Mouse (Mus musculus) embryonic facial prominence, embryonic 10.5 days (tissue): ENCODE data around the gene Cyfip2. TPM values are rescaled to one million over a fixed set of nuclear protein-coding genes. Genes with fewer than 3 reads are reported as not detected.
A peak's percentile ranks its signal among the peaks of the same experiment; 100 is the strongest.

ENCODE experiments used
- DNase-seq: peaks from one replicate; pipeline ENCODE4 v3.0.0-alpha.2; 2017; ENCODE audit warnings: low spot score
- H3K27ac ChIP-seq: fragments of 300-500 bp; sonication (generic); replicated peaks from 2 replicates; pipeline ENCODE4 v1.5.1; 2016; ENCODE audit warnings: mild to moderate bottlenecking
- H3K27me3 ChIP-seq: fragments of 300-500 bp; sonication (generic); replicated peaks from 2 replicates; pipeline ENCODE4 v1.6.1; 2016; ENCODE audit warnings: low read depth, mild to moderate bottlenecking; ENCODE audit not compliant: poor library complexity, severe bottlenecking
- H3K36me3 ChIP-seq: fragments of 300-500 bp; sonication (generic); replicated peaks from 2 replicates; pipeline ENCODE4 v1.6.1; 2016; ENCODE audit warnings: mild to moderate bottlenecking, moderate library complexity
- H3K4me1 ChIP-seq: fragments of 300-500 bp; sonication (generic); 2 replicates; pipeline ENCODE4 v1.6.1; 2016
- H3K4me3 ChIP-seq: fragments of 300-500 bp; sonication (generic); 2 replicates; pipeline ENCODE4 v1.5.1; 2016; ENCODE audit warnings: mild to moderate bottlenecking, moderate library complexity
- H3K9me3 ChIP-seq: fragments of 300-500 bp; sonication (generic); 2 replicates; pipeline ENCODE4 v1.6.1; 2016; ENCODE audit warnings: mild to moderate bottlenecking
- WGBS: fragments of 180-500 bp; shearing (Covaris S2); methylation state at CpG from one replicate; pipeline ENCODE4 v1.1.7; 2016; 5-methylcytosine and 5-hydroxymethylcytosine counted together
- polyA plus RNA-seq: library from polyadenylated mRNA; unstranded; fragments of >200 nt; fragmentation: Nextera tagmentation; extraction: Ambion mirVana; gene quantifications from 2 replicates; pipeline ENCODE4 v1.2.1, GENCODE M21; 2016

Gene Cyfip2
- polyA plus RNA-seq, 1 experiment from 2014 or later = 18.3 TPM

DNA sequence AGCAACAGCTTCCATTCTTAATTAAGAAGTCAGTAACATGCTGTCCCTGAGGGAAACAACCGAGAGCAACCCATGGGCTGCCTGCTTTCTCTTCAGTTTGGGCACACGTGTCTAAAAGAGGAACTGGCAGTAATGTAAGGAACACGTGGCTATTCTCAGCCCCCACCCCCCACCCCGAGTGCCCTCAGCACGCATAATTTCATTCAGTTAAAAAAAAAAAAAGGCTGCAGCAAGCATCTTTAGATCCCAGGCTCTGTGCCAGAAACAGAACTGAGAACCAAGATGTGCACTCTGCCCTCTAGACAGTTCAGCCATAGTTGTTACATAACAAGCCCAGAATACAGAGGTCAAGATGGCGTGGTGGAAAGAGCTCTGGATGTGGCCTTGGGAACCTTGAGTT lies 25.9 kb downstream of the Cyfip2 start:
- 75% methylated on average over 6 of the region's 6 CpGs for WGBS
- no peaks in the 10 kb centered on the region for H3K9me3 ChIP-seq
- H3K27me3 ChIP-seq = no peaks in the 10 kb centered on the region
- H3K4me3 ChIP-seq = no peak overlapping the region
- H3K36me3 ChIP-seq = peaks cover 24% of the 10 kb centered on the region
- H3K4me1 ChIP-seq = peaks cover 13% of the 10 kb centered on the region
- no peak for DNase-seq
- no peak overlapping the region for H3K27ac ChIP-seq

GRCm38 (mm10) chr11:46283800-46284199 lies 28.9 kb downstream of the Cyfip2 start:
- DNase-seq = no peak
- Histone ChIP-seq H3K27ac (no peak overlapping the region), H3K36me3 (peaks cover 29% of the 10 kb centered on the region), H3K4me3 (no peak overlapping the region), H3K9me3 (no peaks in the 10 kb centered on the region), H3K4me1 (no peaks in the 10 kb centered on the region), H3K27me3 (no peaks in the 10 kb centered on the region)
- WGBS = 91% methylated on average over 6 of the region's 6 CpGs

DNA sequence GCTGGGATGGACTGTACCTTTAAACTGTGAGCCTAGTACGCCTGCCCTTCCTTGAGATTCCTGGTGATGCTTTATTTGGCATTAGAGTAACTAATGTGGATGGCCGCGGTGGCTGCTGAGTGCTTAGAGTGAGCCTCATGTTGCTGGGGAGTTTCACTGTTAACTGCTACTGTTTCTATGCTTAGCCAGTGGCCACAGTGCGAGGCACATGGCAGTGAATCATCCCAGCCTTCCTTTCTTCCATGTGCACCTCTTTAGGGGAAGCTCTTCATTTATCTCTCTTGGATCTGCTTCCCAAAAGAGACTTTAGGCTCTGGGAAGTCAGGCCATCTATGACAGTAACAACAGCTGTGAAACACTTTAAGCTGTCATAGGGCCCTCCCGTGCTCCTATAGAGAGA lies 30.0 kb downstream of the Cyfip2 start:
- Histone ChIP-seq H3K4me1 (no peaks in the 10 kb centered on the region), H3K27ac (no peak overlapping the region), H3K36me3 (peaks cover 26% of the 10 kb centered on the region), H3K27me3 (no peaks in the 10 kb centered on the region), H3K4me3 (no peak overlapping the region), H3K9me3 (no peaks in the 10 kb centered on the region)
- WGBS = 91% methylated on average over 5 of the region's 5 CpGs
- no peak for DNase-seq

DNA sequence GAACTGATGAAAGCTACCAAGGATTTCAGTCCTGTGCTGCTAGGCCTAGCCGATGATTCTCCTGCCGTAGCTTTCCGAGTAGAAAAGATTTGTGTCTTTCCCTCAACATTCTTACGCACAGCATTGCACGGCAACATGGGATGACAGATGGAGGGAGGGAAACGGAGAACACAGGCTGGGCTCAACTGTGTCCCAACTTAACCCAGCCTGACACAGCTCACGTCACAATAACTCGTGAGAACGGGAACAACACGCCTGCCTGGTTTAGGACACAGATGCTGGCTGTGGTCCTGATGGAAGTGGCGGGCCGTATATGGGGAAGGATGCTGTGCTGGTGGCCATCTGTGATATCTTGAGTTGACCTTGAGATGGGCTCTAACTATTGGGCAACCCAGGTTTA lies 34.0 kb downstream of the Cyfip2 start:
- Histone ChIP-seq H3K9me3 (no peaks in the 10 kb centered on the region), H3K36me3 (peaks cover 35% of the 10 kb centered on the region), H3K27ac (no peak overlapping the region), H3K4me1 (no peaks in the 10 kb centered on the region), H3K4me3 (no peak overlapping the region), H3K27me3 (no peaks in the 10 kb centered on the region)
- no peak for DNase-seq
- WGBS = 95% methylated on average over 12 of the region's 12 CpGs

DNA sequence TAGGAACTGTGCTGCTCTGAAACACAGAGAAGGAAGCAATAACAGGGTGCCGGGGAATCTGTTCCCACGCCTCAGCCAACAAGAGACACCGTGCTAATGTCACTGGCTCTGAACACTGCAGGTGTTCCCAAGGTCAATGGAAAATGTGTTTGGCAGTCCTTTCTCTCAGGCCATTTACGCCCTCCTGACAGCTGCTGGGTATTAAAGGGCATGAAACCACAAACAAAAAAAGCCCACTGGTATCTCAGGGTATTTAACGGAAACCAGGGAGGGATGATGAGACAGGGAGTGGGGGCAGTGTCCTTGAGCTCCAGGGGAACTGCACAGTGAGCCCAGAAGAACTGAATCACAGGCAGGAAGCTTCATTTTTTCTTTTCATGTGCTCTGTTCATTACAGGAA lies 34.5 kb downstream of the Cyfip2 start:
- no peaks in the 10 kb centered on the region for H3K9me3 ChIP-seq
- H3K4me1 ChIP-seq = no peaks in the 10 kb centered on the region
- H3K27me3 ChIP-seq = no peaks in the 10 kb centered on the region
- peaks cover 29% of the 10 kb centered on the region for H3K36me3 ChIP-seq
- H3K27ac ChIP-seq = no peak overlapping the region
- no peak for DNase-seq
- H3K4me3 ChIP-seq = no peak overlapping the region
- 79% methylated on average over 5 of the region's 5 CpGs for WGBS

GRCm38 (mm10) chr11:46276778-46277177 lies 35.9 kb downstream of the Cyfip2 start:
- no peaks in the 10 kb centered on the region for H3K27me3 ChIP-seq
- WGBS = 37% methylated on average over 5 of the region's 5 CpGs
- no peaks in the 10 kb centered on the region for H3K9me3 ChIP-seq
- H3K4me3 ChIP-seq = no peak overlapping the region
- H3K36me3 ChIP-seq = peaks cover 24% of the 10 kb centered on the region; the same call in 1 of the 2 replicates
- peak; percentile 54 for DNase-seq
- H3K4me1 ChIP-seq = 0 out of 2 replicates have a peak, but pooled peaks cover 3% of the 10 kb centered on the region
- no peak overlapping the region for H3K27ac ChIP-seq

DNA sequence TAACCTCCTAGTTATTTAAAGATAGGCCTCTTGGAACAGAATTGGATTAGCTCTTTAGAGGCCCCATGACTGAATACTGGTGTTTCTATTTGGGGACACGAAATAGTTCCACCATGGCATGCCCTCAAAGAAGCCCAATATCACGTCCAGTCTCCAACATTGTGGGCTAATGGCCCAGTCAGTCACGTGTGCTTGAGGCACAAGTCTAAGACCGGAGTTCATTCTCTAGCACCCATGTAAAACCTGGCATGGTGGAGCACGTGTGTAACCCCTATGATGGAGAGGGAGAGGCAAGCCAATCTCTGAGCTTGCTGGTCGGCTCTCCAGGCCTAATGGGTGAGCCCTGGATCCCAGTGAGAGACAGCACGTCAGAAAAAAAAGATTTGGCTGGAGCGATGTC lies 36.5 kb downstream of the Cyfip2 start:
- 87% methylated on average over 8 of the region's 8 CpGs for WGBS
- Histone ChIP-seq H3K9me3 (no peaks in the 10 kb centered on the region), H3K4me3 (no peak overlapping the region), H3K4me1 (0 out of 2 replicates have a peak, but pooled peaks cover 3% of the 10 kb centered on the region), H3K27me3 (no peaks in the 10 kb centered on the region), H3K27ac (no peak overlapping the region), H3K36me3 (peaks cover 24% of the 10 kb centered on the region; the same call in 1 of the 2 replicates)
- no peak for DNase-seq

GRCm38 (mm10) chr11:46275302-46275701 lies 37.4 kb downstream of the Cyfip2 start:
- H3K27me3 ChIP-seq = no peaks in the 10 kb centered on the region
- no peak overlapping the region for H3K27ac ChIP-seq
- WGBS = 13% methylated on average over 6 of the region's 6 CpGs
- H3K4me3 ChIP-seq = no peak overlapping the region
- DNase-seq = peak; percentile 84
- H3K36me3 ChIP-seq = peaks cover 24% of the 10 kb centered on the region; the same call in 1 of the 2 replicates
- H3K9me3 ChIP-seq = no peaks in the 10 kb centered on the region
- 0 out of 2 replicates have a peak, but pooled peaks cover 3% of the 10 kb centered on the region for H3K4me1 ChIP-seq

GRCm38 (mm10) chr11:46273969-46274368 lies 38.7 kb downstream of the Cyfip2 start:
- peaks cover 5% of the 10 kb centered on the region; the same call in 1 of the 2 replicates for H3K4me1 ChIP-seq
- peaks cover 17% of the 10 kb centered on the region; the same call in 1 of the 2 replicates for H3K36me3 ChIP-seq
- no peak overlapping the region for H3K27ac ChIP-seq
- no peaks in the 10 kb centered on the region for H3K9me3 ChIP-seq
- WGBS = 95% methylated on average over 3 of the region's 3 CpGs
- no peaks in the 10 kb centered on the region for H3K27me3 ChIP-seq
- H3K4me3 ChIP-seq = no peak overlapping the region
- DNase-seq = no peak

GRCm38 (mm10) chr11:46272058-46272681 lies 40.5 kb downstream of the Cyfip2 start:
- H3K9me3 ChIP-seq = no peaks in the 10 kb centered on the region
- H3K27ac ChIP-seq = no peak overlapping the region
- DNase-seq = no peak

GRCm38 (mm10) chr11:46269893-46270292 lies 42.8 kb downstream of the Cyfip2 start:
- Histone ChIP-seq H3K27me3 (no peaks in the 10 kb centered on the region), H3K27ac (no peak overlapping the region), H3K36me3 (peaks cover 11% of the 10 kb centered on the region)

More at GRCm38 (mm10) chr11:46272058-46272681, 40.5 kb downstream of the Cyfip2 start:
- no peaks in the 10 kb centered on the region for H3K27me3 ChIP-seq
- peaks cover 5% of the 10 kb centered on the region; the same call in 1 of the 2 replicates for H3K4me1 ChIP-seq
- peaks cover 13% of the 10 kb centered on the region for H3K36me3 ChIP-seq
- H3K4me3 ChIP-seq = no peak overlapping the region
- WGBS = 67% methylated on average over 8 of the region's 8 CpGs

GRCm38 (mm10) chr11:46269391-46269790 lies 43.3 kb downstream of the Cyfip2 start:
- DNase-seq = no peak
- Histone ChIP-seq H3K27ac (no peak overlapping the region), H3K4me3 (no peak overlapping the region), H3K36me3 (peaks cover 11% of the 10 kb centered on the region), H3K27me3 (no peaks in the 10 kb centered on the region), H3K4me1 (peaks cover 5% of the 10 kb centered on the region; the same call in 1 of the 2 replicates), H3K9me3 (no peaks in the 10 kb centered on the region)
- 80% methylated on average over 9 of the region's 9 CpGs for WGBS

More at GRCm38 (mm10) chr11:46269893-46270292, 42.8 kb downstream of the Cyfip2 start:
- 68% methylated on average over 3 of the region's 3 CpGs for WGBS
- no peaks in the 10 kb centered on the region for H3K9me3 ChIP-seq
- H3K4me3 ChIP-seq = no peak overlapping the region
- no peak for DNase-seq
- peaks cover 5% of the 10 kb centered on the region; the same call in 1 of the 2 replicates for H3K4me1 ChIP-seq

DNA sequence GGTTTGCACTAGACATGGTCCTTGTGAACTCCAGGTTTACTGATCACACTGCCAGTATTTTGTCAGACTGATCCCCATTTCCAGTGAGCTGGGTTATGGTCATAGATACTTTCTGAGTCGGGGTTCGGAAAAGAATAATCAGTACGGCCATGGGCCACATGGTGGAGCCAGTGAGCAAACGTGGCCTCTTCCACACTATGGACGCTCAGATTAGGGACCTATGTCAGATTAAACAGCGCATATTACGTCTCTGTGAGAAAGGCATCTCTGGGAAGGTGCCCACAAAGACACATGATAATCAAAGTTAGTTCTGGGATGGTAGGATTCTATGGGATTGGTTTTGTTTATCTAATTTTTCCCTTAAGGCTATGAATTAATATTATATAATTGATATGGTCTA lies 43.7 kb downstream of the Cyfip2 start:
- Histone ChIP-seq H3K4me3 (no peak overlapping the region), H3K4me1 (peaks cover 5% of the 10 kb centered on the region; the same call in 1 of the 2 replicates), H3K27me3 (no peaks in the 10 kb centered on the region), H3K27ac (no peak overlapping the region), H3K36me3 (peaks cover 11% of the 10 kb centered on the region), H3K9me3 (no peaks in the 10 kb centered on the region)
- 29% methylated on average over 7 of the region's 7 CpGs for WGBS
- DNase-seq = peak; percentile 67
